29 mouse cellular contexts compared by ENCODE assay signal in the genomic region with DNA sequence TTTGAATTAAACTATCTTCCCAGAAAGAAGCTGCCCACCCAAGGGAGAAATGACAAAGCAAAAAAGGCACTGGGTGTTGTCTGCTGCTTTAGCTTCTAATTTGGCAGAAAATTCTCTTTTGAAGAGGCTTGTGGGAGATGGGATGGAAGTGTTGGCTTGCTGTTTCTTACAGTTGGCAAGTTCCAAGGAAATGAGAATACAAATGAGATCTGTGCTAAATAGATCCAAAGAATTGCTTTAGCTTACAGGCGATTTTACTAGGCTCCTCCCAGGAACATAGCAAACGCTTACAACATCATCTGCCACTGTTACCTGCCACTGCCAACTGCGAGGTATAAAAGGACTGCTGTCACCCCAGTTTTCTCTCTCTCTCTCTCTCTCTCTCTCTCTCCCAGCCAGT. TPM values are rescaled to one million over a fixed set of nuclear protein-coding genes. Genes with fewer than 3 reads are reported as not detected.
DNase-seq lines count a peak whose midpoint lies in the region; ATAC-seq and TF ChIP-seq lines count a peak whose summit lies in the region.
"Had no signal": no experiment of that assay in that cellular context is flagged by ENCODE, and none has a peak within 500 bp of the region (broad histone marks: within the 10 kb centered on the region; RNA-seq: fewer than 3 reads in every experiment).

No protein-coding gene starts in this region.

- DNase-seq in frontal cortex, postnatal 25 days (ENCODE audit: low spot score in 2 of 2): no peak
- no peak for DNase-seq in left cerebral cortex, adult 2 months (ENCODE audit: extremely low spot score in 1 of 2, low spot score in 2 of 2)
- DNase-seq in left cerebral cortex, adult 11 months (ENCODE audit: low spot score): no peak
- DNase-seq in Muller cell, postnatal 12 days (ENCODE audit: inconsistent ontology term): peak; percentile 25
- DNase-seq in brain, adult 2 months (ENCODE audit: low read depth, low spot score): peak; percentile 81
- no peak for DNase-seq in urinary bladder, postnatal 25 days (ENCODE audit: low spot score)
- no peak for DNase-seq in spleen, postnatal 36 days (ENCODE audit: low spot score in 2 of 2)
- DNase-seq: adrenal gland, postnatal 10 days; B cell, adult 2 months; cerebellum, adult 11-12 months; cerebellum, adult 9-11 months; embryo, embryonic 11 days; gastrocnemius, adult 2 months; heart, postnatal 10 days; kidney, adult 9 months; kidney, postnatal 10 days; liver; lung, adult 2 months; lung, postnatal 10 days had no signal

- intact Hi-C loops in left cerebral cortex, adult 2 months (cut with DNase I): no loop called here

- H3K27ac ChIP-seq in left cerebral cortex, adult 2 months: peak overlapping the region; percentile 63
- H3K27ac ChIP-seq: embryonic facial prominence, embryonic 12.5 days; gastrocnemius, adult 2 months; heart, embryonic 13.5 days; hindbrain, embryonic 14.5 days; liver, embryonic 14.5 days; macrophage; midbrain, embryonic 13.5 days; neural tube, embryonic 13.5 days had no signal

- TF ChIP-seq CTCF in left cerebral cortex, adult 2 months (IDR thresholded peaks at IDR 0.05): no peak

- H3K4me3 ChIP-seq in left cerebral cortex, adult 2 months: no peak overlapping the region
- H3K4me3 ChIP-seq: embryonic facial prominence, embryonic 12.5 days; gastrocnemius, adult 2 months; heart, embryonic 13.5 days; midbrain, embryonic 13.5 days; neural tube, embryonic 13.5 days had no signal

- ATAC-seq in frontal cortex, adult (ENCODE audit: low TSS enrichment): peak; percentile 95
- ATAC-seq: activated CD4-positive, CD25-positive, alpha-beta regulatory T cell, adult 4 months; intestine, postnatal 0 days; midbrain, embryonic 13.5 days had no signal

RNA-seq across cellular contexts. Expression of a gene that starts 38.8 kb away (rescaled TPM):
- total RNA-seq in left cerebral cortex, adult 2 months (2021): 100 to 1,000 TPM; 838 to 856 TPM

Comparison
In these comparisons a context has a peak if more than half of its experiments do, and no peak if none do; other contexts are left out.
1. DNase-seq: peak in Muller cell, postnatal 12 days (single experiment) and brain, adult 2 months (single experiment); none in frontal cortex, postnatal 25 days (0 of 2), left cerebral cortex, adult 2 months (0 of 2), left cerebral cortex, adult 11 months (single experiment), urinary bladder, postnatal 25 days (single experiment) and spleen, postnatal 36 days (0 of 2).